Mouse (Mus musculus) kidney, postnatal 25 days (tissue): Measurements from ENCODE around the gene Plppr3.

Experiments
- DNase-seq, 2 experiments: peaks; one replicate each; pipeline ENCODE4 v3.0.0; 2021; ENCODE audit warnings: mixed read lengths in 2 of 2

Plppr3 gene

GRCm38 (mm10) chr10:79817111-79817510 lies 57.3 kb downstream of the Plppr3 start:
- no peak for DNase-seq

- DNase-seq = peak; percentile 86 to 92
Measured at GRCm38 (mm10) chr10:79815671-79816494, 58.6 kb downstream of the Plppr3 start.

- peak; percentile 57 to 89 for DNase-seq
Measured at GRCm38 (mm10) chr10:79814271-79814842, 60.1 kb downstream of the Plppr3 start.

GRCm38 (mm10) chr10:79811736-79812637 lies 62.4 kb downstream of the Plppr3 start:
- peak; percentile 85 to 91 for DNase-seq
